Mouse (Mus musculus): ENCODE measurements around the gene Fcgr3.

GRCm38 (mm10) chr1:171035611-171036010 is 29.1 kb downstream of the Fcgr3 start:
- TF ChIP-seq POLR2A (IDR thresholded peaks at IDR 0.05; ENCODE audit: borderline replicate concordance, control insufficient read depth, low read depth, low read length) (no peak), CTCF (IDR thresholded peaks at IDR 0.05; ENCODE audit: control insufficient read depth, insufficient read depth, low read length) (no peak)
